Mouse (Mus musculus): ENCODE results near the gene 4930524J08Rik.

4930524J08Rik gene

GRCm38 (mm10) chr5:99978699-99979442 lies at the start of gene 4930524J08Rik, which contains the start of gene Hnrnpd:
Gene 4930524J08Rik, plus strand, starts transcription at chr5:99979061.
Gene Hnrnpd, minus strand, starts transcription at chr5:99978938.
- DNase-seq (ENCODE audit: low spot score) = peak; percentile 98

DNA sequence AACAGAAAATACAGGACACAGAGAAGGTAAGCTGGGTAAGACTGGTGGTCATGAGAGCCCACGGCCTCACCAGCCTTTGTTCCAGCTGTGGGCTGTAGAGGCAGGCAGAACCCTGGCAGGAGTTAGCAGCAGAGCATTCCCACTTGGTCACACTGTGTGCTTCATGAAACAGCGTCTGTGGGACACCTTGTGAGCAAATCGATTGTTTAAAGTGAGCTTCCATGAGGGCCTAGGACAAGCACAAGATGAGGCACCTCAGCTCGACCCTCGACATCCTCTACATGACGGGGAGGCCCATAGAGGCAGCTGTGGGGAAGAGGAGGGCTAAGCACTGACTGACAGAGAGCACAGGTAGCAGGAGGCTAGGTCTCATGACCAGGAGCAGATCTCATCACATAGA lies 47.0 kb upstream of the 4930524J08Rik start:
- no peak for DNase-seq (ENCODE audit: low spot score)

- DNase-seq (ENCODE audit: low spot score) = no peak
Observed at GRCm38 (mm10) chr5:99939440-99939839, 39.4 kb upstream of the 4930524J08Rik start.

- DNase-seq (ENCODE audit: low spot score) = no peak
Observed at GRCm38 (mm10) chr5:99941273-99941672, 37.6 kb upstream of the 4930524J08Rik start.

- DNase-seq (ENCODE audit: low spot score) = no peak
Observed at GRCm38 (mm10) chr5:99941776-99942502, 36.9 kb upstream of the 4930524J08Rik start.

DNA sequence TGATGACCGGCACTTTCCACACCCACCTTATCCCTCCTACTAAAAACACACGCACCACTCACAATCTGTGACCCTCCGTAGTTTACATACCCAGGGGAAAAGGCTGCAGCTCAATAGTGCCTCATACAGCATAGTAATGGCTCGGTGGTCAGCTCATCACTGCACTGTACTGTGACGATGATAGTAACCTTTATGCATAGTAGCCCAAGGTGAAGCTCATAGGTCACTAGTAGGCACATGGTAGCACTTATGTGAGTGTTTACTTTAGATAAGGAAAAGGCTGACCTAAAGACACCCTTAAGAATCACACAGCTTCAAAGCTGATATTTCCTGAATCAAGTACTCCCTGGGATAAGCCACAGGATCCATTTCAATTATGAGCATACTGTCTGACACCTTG lies 26.3 kb upstream of the 4930524J08Rik start:
- DNase-seq (ENCODE audit: low spot score) = no peak

- no peak for DNase-seq (ENCODE audit: low spot score)
Observed at GRCm38 (mm10) chr5:99953883-99954282, 25.0 kb upstream of the 4930524J08Rik start.

- DNase-seq (ENCODE audit: low spot score) = no peak
Observed at GRCm38 (mm10) chr5:99958666-99959065, 20.2 kb upstream of the 4930524J08Rik start.

GRCm38 (mm10) chr5:99959236-99959936 lies 19.5 kb upstream of the 4930524J08Rik start:
- DNase-seq (ENCODE audit: low spot score) = no peak

DNA sequence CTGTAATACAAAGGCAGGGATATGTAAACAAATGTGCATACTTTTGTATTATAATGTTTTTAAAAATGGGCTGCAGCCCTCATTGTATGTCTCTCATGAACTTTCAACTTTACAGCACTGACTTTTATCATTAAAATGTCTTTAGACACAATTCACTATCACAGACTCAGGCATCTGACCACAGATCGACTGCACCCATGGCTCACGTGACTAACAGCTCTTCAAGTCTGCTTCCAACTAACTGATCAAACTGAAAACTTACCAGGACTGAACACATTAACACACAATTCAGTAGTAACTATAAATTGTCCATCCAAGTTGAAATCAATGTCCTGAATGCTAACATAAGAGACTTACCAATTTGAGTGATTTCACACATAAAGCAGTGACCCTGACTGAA lies 18.9 kb upstream of the 4930524J08Rik start:
- DNase-seq (ENCODE audit: low spot score) = no peak

DNA sequence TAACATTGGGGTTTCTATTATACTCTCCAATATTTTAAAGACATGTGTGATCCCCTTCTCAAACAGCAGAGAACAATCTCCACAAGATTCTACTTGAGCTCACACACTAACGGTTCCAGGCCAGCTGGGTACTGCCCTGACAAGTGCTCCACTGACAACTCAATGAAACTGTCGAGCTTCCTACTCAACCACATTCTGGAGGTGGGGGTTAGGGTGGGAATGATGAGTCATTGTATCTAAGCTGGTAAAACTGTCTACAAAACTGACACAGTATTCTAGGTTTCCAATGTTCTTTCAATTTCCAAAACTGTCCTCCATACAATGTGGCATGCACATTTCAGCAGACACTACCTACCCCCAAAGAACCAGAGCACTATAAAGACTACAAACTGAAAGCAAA lies 4.9 kb upstream of the 4930524J08Rik start:
- no peak for DNase-seq (ENCODE audit: low spot score)

DNA sequence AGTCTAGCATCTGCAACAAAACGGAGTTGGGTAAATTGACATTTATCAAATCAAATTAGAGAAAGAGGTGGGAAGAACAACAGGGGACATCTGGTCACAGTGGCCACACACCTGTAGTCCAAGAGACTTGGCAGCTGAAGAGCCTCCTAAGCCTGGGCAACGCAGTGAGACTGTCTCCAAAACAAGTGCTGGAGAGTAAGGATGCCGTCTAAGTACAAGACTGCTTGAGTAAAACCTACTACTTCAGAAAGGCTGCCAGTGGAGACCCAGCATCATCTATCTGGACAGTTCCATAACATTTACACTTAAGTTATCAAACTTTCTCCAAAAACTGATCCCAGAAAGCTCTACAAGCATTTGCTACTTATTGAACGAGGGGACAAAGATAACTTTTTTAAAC lies 3.8 kb upstream of the 4930524J08Rik start:
- no peak for DNase-seq (ENCODE audit: low spot score)

DNA sequence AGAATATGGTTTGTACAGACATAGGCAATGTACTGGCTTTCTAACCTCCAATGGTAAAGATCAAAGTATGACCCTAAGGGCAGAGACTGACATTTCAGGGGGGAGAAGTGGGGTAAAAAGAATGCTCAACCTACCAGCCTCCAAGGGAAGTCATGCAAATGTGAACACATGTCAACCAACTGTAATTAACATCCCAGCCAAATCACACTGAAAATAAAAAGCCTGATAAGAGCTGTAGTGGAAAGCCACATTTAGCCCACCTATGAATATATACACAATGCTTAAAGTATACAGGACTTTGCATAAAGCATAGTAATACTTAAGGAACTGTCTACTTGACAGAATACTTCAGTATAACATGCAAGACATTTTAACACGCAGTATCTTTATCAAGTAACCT lies 3.1 kb upstream of the 4930524J08Rik start:
- no peak for DNase-seq (ENCODE audit: low spot score)

GRCm38 (mm10) chr5:99976334-99976955 lies 2.4 kb upstream of the 4930524J08Rik start:
- no peak for DNase-seq (ENCODE audit: low spot score)

DNA sequence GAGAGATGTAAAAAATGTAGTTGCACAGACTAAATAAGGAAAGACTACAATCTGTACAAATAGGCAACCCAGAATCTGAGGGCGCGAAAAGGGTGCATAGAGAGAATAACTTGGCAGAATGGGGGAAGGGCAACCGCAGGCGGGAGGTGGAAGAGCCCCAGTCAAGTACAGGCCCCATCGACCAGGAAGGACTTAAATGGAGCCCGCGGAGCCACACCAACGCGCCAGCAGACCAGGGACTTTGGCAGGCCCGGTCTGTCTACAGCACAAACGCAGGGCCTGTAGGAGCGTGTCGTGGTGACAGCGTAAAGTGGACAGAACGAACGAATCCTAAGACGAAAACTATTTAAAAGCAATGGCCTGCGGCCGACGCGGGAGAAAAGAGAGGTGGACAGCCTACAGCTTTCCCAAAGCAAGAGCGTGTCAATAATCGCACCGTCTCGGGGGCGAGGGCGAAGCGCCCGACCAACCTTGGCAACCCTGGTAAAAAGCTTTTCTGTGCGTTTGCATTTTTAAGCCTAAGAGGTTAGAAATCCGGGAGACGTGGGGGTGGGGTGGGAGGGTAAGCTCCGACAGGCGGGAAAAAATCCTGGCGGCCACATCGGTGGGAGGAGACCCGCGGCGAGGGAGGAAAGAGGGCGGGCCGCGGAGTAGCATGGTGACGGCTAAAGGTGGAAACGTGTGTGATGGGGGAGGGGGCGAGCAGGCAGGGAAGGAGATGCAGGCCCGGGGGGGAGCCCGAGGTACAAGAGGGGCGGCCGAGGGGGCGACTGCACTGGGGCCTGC lies 1.2 kb upstream of the 4930524J08Rik start:
- peak; percentile 91 for DNase-seq (ENCODE audit: low spot score)

DNA sequence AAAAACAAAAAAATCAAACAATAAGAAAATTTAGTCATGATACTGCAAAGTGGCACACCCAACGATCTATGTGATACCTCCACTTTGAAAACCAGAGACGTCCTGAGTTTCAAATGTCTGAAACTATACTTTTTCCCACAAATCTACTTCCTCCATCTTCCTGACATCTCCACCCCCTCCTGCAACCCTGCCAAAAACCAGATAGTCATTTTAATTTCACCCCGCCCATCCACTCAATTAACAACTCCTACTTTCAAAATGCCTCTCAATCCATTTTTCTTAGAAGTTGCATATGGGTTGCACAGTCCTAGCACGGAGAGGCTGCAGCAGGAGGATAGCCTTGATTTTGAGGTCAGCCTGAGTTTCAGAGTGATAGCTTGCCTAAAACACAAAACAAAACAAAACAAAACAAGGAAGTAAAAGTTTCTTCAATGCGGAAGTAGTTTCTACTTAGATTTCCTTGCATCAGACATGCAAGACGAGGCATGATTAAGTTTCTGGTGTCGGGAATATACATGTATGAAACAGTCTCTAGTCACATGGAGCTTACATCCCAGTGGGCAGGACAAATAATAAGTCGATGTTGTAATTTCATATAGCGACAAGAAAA lies 4.7 kb downstream of the 4930524J08Rik start:
- no peak for DNase-seq (ENCODE audit: low spot score)

DNA sequence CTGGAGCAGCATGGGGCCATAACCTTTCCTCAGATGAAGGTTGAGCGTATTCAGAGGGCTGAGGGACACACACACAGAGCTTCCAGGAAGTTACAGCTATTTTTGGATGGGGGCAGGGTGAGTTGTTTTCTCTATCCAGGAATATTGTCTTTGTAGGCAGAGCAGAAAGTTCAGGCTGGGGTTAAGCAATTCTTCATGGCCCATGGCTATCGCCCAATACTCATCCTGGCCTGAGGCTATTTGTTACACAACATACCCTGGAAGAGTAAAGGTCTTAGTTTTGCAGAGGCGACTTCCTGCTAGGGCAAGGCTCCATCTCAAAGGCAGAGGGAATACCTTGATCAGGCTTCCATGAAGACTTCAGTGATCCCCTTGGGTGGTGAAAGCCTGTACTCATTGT lies 15.3 kb downstream of the 4930524J08Rik start:
- peak; percentile 71 for DNase-seq (ENCODE audit: low spot score)

DNA sequence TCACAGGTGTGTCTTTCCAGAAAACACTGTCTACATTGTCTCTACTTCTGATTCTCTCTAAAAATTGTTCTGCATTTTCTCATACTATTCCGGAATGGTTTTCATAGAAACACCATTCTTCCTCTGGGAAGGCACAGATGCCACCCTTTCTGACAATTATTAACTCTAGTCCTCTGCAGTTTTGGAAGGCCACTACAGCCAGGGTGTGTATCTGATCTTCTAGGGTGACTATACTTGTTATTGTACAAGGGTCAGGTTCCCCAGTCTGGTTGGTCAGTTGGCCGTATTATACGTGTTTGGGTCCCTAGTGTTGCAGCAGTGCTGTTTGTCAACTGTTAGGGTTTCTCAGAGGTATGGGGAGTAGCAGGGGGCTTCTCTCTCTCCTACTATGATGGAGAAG lies 15.8 kb downstream of the 4930524J08Rik start:
- peak; percentile 5 for DNase-seq (ENCODE audit: low spot score)

- no peak for DNase-seq (ENCODE audit: low spot score)
Observed at GRCm38 (mm10) chr5:100000048-100000447, 21.2 kb downstream of the 4930524J08Rik start.

DNA sequence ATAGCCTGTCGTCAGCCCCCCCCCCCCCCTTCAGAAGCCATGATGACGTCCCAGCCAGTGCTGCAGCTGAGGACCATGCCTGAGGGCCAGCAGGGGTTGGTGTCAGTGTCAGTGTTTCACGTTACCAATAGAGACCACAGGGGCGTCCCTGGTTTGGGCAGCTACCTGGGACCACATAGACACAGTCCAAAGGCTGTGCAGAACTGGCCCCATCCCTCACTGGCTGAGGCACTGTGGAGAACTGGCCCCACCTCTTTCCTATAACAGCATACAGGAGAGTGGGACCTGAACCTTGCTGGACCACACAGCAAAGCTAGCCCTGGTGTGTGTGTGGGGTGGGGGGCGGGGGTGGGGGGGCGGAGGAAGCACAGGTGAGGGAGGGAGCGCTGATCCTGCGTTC lies 21.6 kb downstream of the 4930524J08Rik start:
- DNase-seq (ENCODE audit: low spot score) = no peak

DNA sequence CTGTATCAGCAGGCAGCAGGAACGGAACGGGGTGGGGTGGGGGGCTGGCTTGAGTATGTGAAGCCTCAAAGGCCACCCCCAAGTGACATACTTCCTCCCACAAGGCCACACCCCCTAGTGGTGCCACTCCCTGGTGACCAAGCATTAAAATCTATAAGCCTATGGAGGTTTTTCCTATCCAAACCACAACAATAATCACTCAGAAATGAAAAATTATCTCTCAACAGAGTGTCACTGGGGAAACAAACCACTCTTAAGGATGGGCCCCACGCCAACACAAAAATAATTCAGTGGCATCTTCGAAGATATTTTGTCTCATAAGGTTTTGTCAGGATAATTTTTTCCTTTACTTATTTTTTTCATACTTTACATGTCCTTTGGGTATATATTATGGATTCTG lies 25.0 kb downstream of the 4930524J08Rik start:
- DNase-seq (ENCODE audit: low spot score) = no peak

Data from yolk sac, embryonic 10.5 days (tissue).